Mouse (Mus musculus): ENCODE data around the gene Stra8. TPM values are rescaled to one million over a fixed set of nuclear protein-coding genes. Genes with fewer than 3 reads are reported as not detected.

The Stra8 gene
- polyA plus RNA-seq, 1 experiment from 2014 or later = not detected

- Histone ChIP-seq H3K36me3 (ENCODE audit: insufficient read depth) (peaks cover 56% of the 10 kb centered on the region), H3K9ac (no peak overlapping the region), H3K4me1 (ENCODE audit: insufficient read depth) (peaks cover 10% of the 10 kb centered on the region), H3K4me2 (no peak overlapping the region), H3K9me3 (ENCODE audit: low read depth, low read length) (no peaks in the 10 kb centered on the region), H3K27me3 (ENCODE audit: insufficient read depth, low read length) (no peaks in the 10 kb centered on the region), H3K4me3 (ENCODE audit: low read depth, low read length) (no peak overlapping the region), H3K27ac (ENCODE audit: low read depth) (peak overlapping the region; percentile 38; the same call in 1 of the 2 replicates)
- DNase-seq (no peak), ATAC-seq (ENCODE audit: insufficient read depth) (no peak)
- 78% methylated on average over 18 of the region's 18 CpGs for WGBS
- TF ChIP-seq CTCF (IDR thresholded peaks at IDR 0.05; ENCODE audit: low read depth) = no peak
Measured at GRCm38 (mm10) chr6:34907696-34908260, 12.2 kb upstream of the Stra8 start.

- Histone ChIP-seq H3K27ac (ENCODE audit: low read depth) (peak overlapping the region; percentile 83; the same call in 1 of the 2 replicates), H3K27me3 (ENCODE audit: insufficient read depth, low read length) (no peaks in the 10 kb centered on the region), H3K4me3 (ENCODE audit: low read depth, low read length) (peak overlapping the region; percentile 72), H3K9me3 (ENCODE audit: low read depth, low read length) (no peaks in the 10 kb centered on the region), H3K36me3 (ENCODE audit: insufficient read depth) (peaks cover 43% of the 10 kb centered on the region), H3K4me1 (ENCODE audit: insufficient read depth) (peaks cover 5% of the 10 kb centered on the region), H3K4me2 (peak overlapping the region; percentile 70), H3K9ac (peak overlapping the region; percentile 61)
- 41% methylated on average over 8 of the region's 8 CpGs for WGBS
- no peak for ATAC-seq (ENCODE audit: insufficient read depth)
- DNase-seq = no peak
- TF ChIP-seq CTCF (IDR thresholded peaks at IDR 0.05; ENCODE audit: low read depth) = no peak
Measured at GRCm38 (mm10) chr6:34909631-34910345, 10.2 kb upstream of the Stra8 start.

DNA sequence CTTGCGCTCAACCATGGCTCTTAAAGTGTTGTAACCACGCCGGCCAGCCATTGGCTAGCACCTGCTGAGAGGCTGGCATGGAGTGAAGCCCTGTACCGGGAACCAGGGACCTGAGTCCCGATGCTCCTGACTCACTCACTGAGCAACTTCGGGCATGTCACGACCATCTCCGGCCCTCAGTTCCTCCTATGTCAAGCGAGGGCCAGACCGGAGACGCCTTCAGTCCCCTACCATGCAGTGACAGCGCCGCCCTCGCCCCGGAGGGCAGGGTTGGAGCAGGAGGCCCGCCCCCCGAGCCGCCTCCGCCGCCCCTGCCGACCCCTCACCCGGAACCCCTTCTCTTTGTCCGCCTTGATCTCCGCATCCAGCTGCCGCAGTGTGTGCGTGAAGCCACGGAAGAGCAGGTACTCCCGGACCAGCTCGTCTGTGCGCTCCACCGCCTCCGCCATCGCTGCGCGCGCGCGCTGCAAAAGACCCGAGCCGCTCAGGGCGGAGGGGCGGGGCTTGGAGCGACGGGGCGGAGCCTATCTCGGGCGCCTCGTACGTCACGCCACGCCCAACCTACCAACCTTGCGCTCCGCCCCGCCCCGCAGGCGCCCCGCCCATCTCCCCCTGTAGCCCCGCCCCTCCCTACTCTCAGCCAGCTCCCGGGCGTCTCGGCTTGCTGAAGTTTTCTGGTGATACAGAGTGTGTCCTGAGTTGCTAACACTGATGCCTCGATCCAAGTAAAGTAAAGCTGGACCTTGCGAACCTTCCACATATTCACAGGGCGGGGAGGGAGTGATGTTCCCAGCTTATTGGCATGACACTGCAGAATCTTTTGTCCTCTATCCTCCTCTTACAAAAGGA lies 9.4 kb upstream of the Stra8 start, which contains the start of gene Wdr91:
Gene Wdr91 (minus strand): TSS at position 506 of the 849 bp plus-strand sequence.
- under 1% methylated on average over 64 of the region's 64 CpGs for WGBS
- peaks cover 5% of the 10 kb centered on the region for H3K4me1 ChIP-seq (ENCODE audit: insufficient read depth)
- ATAC-seq (ENCODE audit: insufficient read depth) (peak; percentile 92), DNase-seq (peak; percentile 97)
- TF ChIP-seq CTCF (IDR thresholded peaks at IDR 0.05; ENCODE audit: low read depth) = peak; percentile 24; the same call in 1 of the 2 replicates
- H3K4me3 ChIP-seq (ENCODE audit: low read depth, low read length) = peak within 1 kb of the TSS; percentile 72
- H3K36me3 ChIP-seq (ENCODE audit: insufficient read depth) = peaks cover 36% of the 10 kb centered on the region
- peak within 1 kb of the TSS; percentile 61 for H3K9ac ChIP-seq
- H3K27ac ChIP-seq (ENCODE audit: low read depth) = peak within 1 kb of the TSS; percentile 83
- H3K9me3 ChIP-seq (ENCODE audit: low read depth, low read length) = no peaks in the 10 kb centered on the region
- no peaks in the 10 kb centered on the region for H3K27me3 ChIP-seq (ENCODE audit: insufficient read depth, low read length)
- H3K4me2 ChIP-seq = peak within 1 kb of the TSS; percentile 70

DNA sequence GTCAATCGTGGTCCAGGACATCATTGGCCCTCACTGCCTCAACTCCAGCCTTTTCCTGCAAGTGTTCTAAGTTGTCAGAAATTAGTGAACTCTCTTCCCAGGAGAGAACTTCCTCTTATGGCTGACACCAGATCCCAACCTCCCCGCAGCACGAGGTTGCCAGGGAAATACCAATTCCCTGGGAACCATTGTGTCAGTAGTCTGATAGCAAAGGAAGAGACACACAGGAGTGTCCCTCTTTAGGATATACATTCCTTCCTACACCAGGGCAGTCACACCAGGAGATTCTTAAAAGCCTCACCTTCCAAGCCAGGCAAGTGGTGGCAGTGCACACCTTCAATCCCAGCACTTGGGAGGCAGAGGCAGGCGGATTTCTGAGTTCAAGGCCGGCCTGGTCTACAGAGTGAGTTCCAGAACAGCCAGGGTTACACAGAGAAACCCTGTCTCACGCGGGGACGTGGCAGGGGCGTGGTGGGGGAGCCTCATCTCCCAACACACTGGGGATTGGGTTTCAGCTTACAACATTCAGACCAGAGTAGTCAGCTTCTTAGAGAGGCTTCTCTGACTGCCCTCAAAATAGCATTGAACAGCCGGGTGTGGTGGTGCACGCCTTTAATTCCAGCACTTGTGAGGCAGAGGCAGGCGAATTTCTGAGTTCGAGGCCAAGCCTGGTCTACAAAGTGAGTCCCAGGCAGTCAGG lies 6.5 kb upstream of the Stra8 start:
- no peak overlapping the region for H3K9ac ChIP-seq
- H3K4me1 ChIP-seq (ENCODE audit: insufficient read depth) = peaks cover 5% of the 10 kb centered on the region
- no peaks in the 10 kb centered on the region for H3K27me3 ChIP-seq (ENCODE audit: insufficient read depth, low read length)
- 0 out of 2 replicates have a peak, but pooled peaks cover 8% of the 10 kb centered on the region for H3K36me3 ChIP-seq (ENCODE audit: insufficient read depth)
- no peaks in the 10 kb centered on the region for H3K9me3 ChIP-seq (ENCODE audit: low read depth, low read length)
- no peak for TF ChIP-seq CTCF (IDR thresholded peaks at IDR 0.05; ENCODE audit: low read depth)
- 85% methylated on average over 13 of the region's 13 CpGs for WGBS
- H3K4me3 ChIP-seq (ENCODE audit: low read depth, low read length) = no peak overlapping the region
- no peak overlapping the region for H3K27ac ChIP-seq (ENCODE audit: low read depth)
- H3K4me2 ChIP-seq = no peak overlapping the region
- DNase-seq (no peak), ATAC-seq (ENCODE audit: insufficient read depth) (no peak)

DNA sequence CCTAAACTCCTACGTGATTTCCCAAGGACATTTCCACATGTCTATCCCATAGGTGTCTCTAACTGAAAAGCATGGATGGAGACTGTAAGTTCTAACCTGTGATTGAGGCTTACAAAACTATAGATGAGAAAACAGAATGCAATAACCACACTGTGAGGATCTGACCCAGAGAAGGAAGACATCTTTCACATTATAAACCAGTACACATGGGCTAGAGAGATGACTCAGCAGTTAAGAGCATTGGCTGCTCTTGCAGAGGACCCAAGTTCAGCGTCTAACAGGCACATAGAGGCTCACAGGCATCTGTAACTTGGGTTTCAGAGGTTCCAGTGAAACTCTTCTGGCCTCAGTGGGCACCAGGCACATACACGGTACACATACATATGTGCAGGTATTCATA lies 5.5 kb upstream of the Stra8 start:
- Histone ChIP-seq H3K4me3 (ENCODE audit: low read depth, low read length) (no peak overlapping the region), H3K27ac (ENCODE audit: low read depth) (no peak overlapping the region), H3K9me3 (ENCODE audit: low read depth, low read length) (no peaks in the 10 kb centered on the region), H3K4me2 (no peak overlapping the region), H3K4me1 (ENCODE audit: insufficient read depth) (peaks cover 5% of the 10 kb centered on the region), H3K36me3 (ENCODE audit: insufficient read depth) (no peaks in the 10 kb centered on the region), H3K9ac (no peak overlapping the region), H3K27me3 (ENCODE audit: insufficient read depth, low read length) (no peaks in the 10 kb centered on the region)
- no peak for DNase-seq
- 81% methylated on average over 3 of the region's 3 CpGs for WGBS
- TF ChIP-seq CTCF (IDR thresholded peaks at IDR 0.05; ENCODE audit: low read depth) = no peak
- ATAC-seq (ENCODE audit: insufficient read depth) = no peak

DNA sequence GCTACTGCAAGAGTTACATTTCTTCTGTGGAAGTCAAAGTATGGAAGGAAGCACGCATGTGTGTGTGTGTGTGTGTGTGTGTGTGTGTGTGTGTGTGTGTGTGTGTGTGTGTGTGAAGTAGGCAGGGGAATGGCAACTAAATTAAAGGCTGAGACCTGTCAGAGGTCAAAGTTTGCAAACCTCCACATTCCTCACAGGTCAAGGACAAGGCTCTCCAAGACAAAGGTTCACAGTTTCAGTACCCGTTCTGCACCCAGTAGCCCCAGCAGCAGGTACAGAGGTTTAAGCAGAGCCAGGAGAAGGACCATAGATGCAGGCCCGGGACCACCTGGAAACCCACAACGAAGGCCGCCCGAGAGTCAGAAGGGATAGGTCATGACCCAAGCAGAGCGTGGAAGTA lies 817 bp upstream of the Stra8 start:
- no peak overlapping the region for H3K4me3 ChIP-seq (ENCODE audit: low read depth, low read length)
- TF ChIP-seq CTCF (IDR thresholded peaks at IDR 0.05; ENCODE audit: low read depth) = no peak
- DNase-seq (no peak), ATAC-seq (ENCODE audit: insufficient read depth) (no peak)
- WGBS = 71% methylated on average over 7 of the region's 7 CpGs
- H3K36me3 ChIP-seq (ENCODE audit: insufficient read depth) = no peaks in the 10 kb centered on the region
- H3K4me1 ChIP-seq (ENCODE audit: insufficient read depth) = no peaks in the 10 kb centered on the region
- no peaks in the 10 kb centered on the region for H3K9me3 ChIP-seq (ENCODE audit: low read depth, low read length)
- no peak overlapping the region for H3K27ac ChIP-seq (ENCODE audit: low read depth)
- no peaks in the 10 kb centered on the region for H3K27me3 ChIP-seq (ENCODE audit: insufficient read depth, low read length)
- no peak overlapping the region for H3K4me2 ChIP-seq
- no peak overlapping the region for H3K9ac ChIP-seq

Measured in lung, embryonic 14.5 days (tissue).